Mouse (Mus musculus) liver, adult 2 months (tissue): Measurements from ENCODE around the gene H2-Q6. TPM values are rescaled to one million over a fixed set of nuclear protein-coding genes. Genes with fewer than 3 reads are reported as not detected.
"Not testable (repeated sequence)": the region's sequence is repeated elsewhere in the genome, so short reads cannot be mapped to it uniquely, and the experiment has no call there.

Source experiments
- DNase-seq: peaks from one replicate; pipeline ENCODE4 v3.0.0-alpha.2; 2011; ENCODE audit warnings: low read depth, low spot score; ENCODE audit errors: extremely low read depth
- H3K27ac ChIP-seq: fragments of 200-500 bp; replicated peaks from 2 replicates; pipeline ENCODE4 v1.5.1; 2012; ENCODE audit warnings: low read depth, mild to moderate bottlenecking, control low read depth, inconsistent platforms, low read length; ENCODE audit not compliant: insufficient read depth
- H3K27me3 ChIP-seq: fragments of 200-500 bp; 2 replicates; pipeline ENCODE4 v1.6.1; 2012; ENCODE audit warnings: mild to moderate bottlenecking, moderate library complexity, low read length, inconsistent platforms; ENCODE audit not compliant: control insufficient read depth, insufficient read depth
- H3K36me3 ChIP-seq: fragments of 200-500 bp; 2 replicates; pipeline ENCODE4 v1.6.1; 2012; ENCODE audit warnings: low read length, inconsistent platforms; ENCODE audit not compliant: control insufficient read depth, insufficient read depth
- H3K4me1 ChIP-seq: fragments of 200-500 bp; 2 replicates; pipeline ENCODE4 v1.6.1; 2011; ENCODE audit warnings: low read length; ENCODE audit not compliant: control insufficient read depth, insufficient read depth
- H3K4me3 ChIP-seq: fragments of 200-500 bp; 2 replicates; pipeline ENCODE4 v1.5.1; 2011; ENCODE audit warnings: low read depth, mild to moderate bottlenecking, control low read depth, low read length, moderate library complexity; ENCODE audit not compliant: insufficient read depth
- H3K79me2 ChIP-seq: fragments of 200-500 bp; 2 replicates; pipeline ENCODE4 v1.6.1; 2012; ENCODE audit warnings: inconsistent platforms, mild to moderate bottlenecking, low read length, moderate library complexity; ENCODE audit not compliant: control insufficient read depth, insufficient read depth
- H3K9ac ChIP-seq: fragments of 200-500 bp; 2 replicates; pipeline ENCODE4 v1.6.1; 2012; ENCODE audit warnings: low read depth, mild to moderate bottlenecking, control low read depth, inconsistent platforms, low read length
- CTCF ChIP-seq: fragments of 200-500 bp; IDR thresholded peaks from 2 replicates; pipeline ENCODE4 v1.5.1; 2011; ENCODE audit warnings: low read depth, low read length, control low read depth
- POLR2A ChIP-seq: fragments of 200-500 bp; IDR thresholded peaks from 2 replicates; pipeline ENCODE4 v1.6.1; 2011; ENCODE audit warnings: low read length, control low read depth; ENCODE audit not compliant: insufficient read depth; ENCODE audit errors: extremely low read depth
- WGBS: fragments of 180-500 bp; shearing (Covaris S2); methylation state at CpG from one replicate; pipeline ENCODE4 v1.1.7; 2018; 5-methylcytosine and 5-hydroxymethylcytosine counted together
- polyA plus RNA-seq: library from polyadenylated mRNA; depleted of rRNA; stranded (reverse); fragments of >200 nt; gene quantifications from 2 replicates; pipeline ENCODE4 v1.2.3, GENCODE M21; 2012; rRNA removed
- total RNA-seq: library from RNA; depleted of rRNA; stranded (reverse); fragments of >200 nt; gene quantifications from 2 replicates; pipeline ENCODE4 v1.2.3, GENCODE M21; 2014; rRNA removed

H2-Q6 gene
- total RNA-seq, result 11.4 and 13.2 TPM in 2 replicates
- 18.2 and 40.0 TPM in 2 replicates for polyA plus RNA-seq

DNA sequence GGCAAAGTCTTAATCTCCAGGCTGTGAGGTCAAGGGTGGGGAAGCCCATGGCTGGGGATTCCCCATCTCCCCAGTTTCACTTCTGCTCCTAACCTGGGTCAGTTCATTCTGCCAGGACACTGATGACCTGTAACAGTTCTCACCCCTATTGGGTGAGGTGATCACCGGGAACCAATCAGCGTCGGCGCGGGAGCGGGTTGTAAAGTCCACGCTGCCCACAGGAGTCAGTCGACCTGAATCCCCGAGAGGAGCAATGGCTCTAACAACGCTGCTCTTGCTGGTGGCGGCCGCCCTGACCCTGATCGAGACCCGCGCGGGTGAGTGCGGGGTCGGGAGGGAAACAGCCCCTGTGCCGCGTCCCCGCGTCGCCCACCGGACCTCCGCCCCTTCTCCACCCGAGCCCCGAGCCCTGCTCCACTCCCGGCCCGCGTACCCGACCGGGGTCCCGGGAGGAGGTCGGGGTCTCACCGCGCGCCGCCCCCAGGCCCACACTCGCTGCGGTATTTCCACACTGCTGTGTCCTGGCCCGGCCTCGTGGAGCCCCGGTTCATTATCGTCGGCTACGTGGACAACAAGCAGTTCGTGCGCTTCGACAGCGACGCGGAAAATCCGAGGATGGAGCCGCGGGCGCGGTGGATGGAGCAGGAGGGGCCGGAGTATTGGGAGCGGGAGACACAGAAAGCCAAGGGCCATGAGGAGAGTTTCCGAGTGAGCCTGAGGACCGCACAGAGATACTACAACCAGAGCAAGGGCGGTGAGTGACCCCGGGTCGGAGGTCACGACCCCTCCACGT lies at the start of gene H2-Q6:
TSS of gene H2-Q6 (plus strand) at position 227 of the 793 bp plus-strand sequence.
- 1% methylated on average over 57 of the region's 66 CpGs for WGBS
- DNase-seq, result peak; percentile 85
- TF ChIP-seq POLR2A, result peak; percentile 67
- H3K27me3 ChIP-seq, H3K27ac ChIP-seq, H3K79me2 ChIP-seq, H3K36me3 ChIP-seq, H3K4me1 ChIP-seq: not testable (repeated sequence)
- H3K9ac ChIP-seq, result peak within 1 kb of the TSS; percentile 57
- peak within 1 kb of the TSS; percentile 71 for H3K4me3 ChIP-seq

GRCm38 (mm10) chr17:35379369-35379728 lies 45.3 kb upstream of the H2-Q6 start, which contains the start of gene H2-Q4:
H2-Q4 (plus strand) TSS chr17:35379617.
- H3K4me1 ChIP-seq, result no peaks in the 10 kb centered on the region
- H3K4me3 ChIP-seq, result peak within 1 kb of the TSS; percentile 85
- peak; percentile 85 for DNase-seq
- H3K36me3 ChIP-seq, result peaks cover 4% of the 10 kb centered on the region; the same call in 1 of the 2 replicates
- peak within 1 kb of the TSS; percentile 87 for H3K9ac ChIP-seq
- TF ChIP-seq POLR2A (peak; percentile 97), CTCF (no peak)
- H3K79me2 ChIP-seq, result no peaks in the 10 kb centered on the region
- WGBS, result under 1% methylated on average over 16 of the region's 16 CpGs
- H3K27ac ChIP-seq, result peak within 1 kb of the TSS; percentile 57
- H3K27me3 ChIP-seq, result no peaks in the 10 kb centered on the region

DNA sequence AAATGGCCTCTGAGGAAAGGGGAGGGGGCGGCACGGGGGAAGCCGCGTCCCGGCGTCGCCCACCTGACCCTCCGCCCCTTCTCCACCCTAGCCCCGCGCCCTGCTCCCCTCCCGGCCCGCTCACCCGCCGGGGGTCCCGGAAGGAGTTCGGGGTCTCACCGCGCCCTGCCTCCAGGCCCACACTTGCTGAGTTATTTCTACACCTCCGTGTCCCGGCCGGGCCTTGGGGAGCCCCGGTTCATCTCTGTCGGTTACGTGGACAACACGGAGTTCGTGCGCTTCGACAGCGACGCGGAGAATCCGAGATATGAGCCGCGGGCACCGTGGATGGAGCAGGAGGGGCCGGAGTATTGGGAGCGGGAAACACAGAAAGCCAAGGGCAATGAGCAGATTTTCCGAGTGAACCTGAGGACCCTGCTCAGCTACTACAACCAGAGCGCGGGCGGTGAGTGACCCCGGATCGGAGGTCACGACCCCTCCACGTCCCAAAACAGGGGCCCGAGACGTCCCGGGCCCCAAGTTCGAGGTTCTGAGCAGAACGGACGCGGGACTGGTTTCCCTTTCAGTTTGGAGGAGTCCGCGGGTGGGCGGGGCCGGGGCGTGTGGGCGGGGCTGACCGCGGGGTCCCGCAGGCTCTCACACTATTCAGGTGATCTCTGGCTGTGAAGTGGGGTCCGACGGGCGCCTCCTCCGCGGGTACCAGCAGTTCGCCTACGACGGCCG lies 44.8 kb upstream of the H2-Q6 start:
- peak overlapping the region; percentile 85 for H3K4me3 ChIP-seq
- peak; percentile 20 for DNase-seq
- H3K4me1 ChIP-seq, result no peaks in the 10 kb centered on the region
- H3K27ac ChIP-seq, result peak overlapping the region; percentile 57
- WGBS, result 3% methylated on average over 68 of the region's 70 CpGs
- H3K36me3 ChIP-seq, result peaks cover 4% of the 10 kb centered on the region; the same call in 1 of the 2 replicates
- TF ChIP-seq POLR2A (0 out of 2 replicates have a peak, but pooled peaks have one; percentile 23), CTCF (no peak)
- no peaks in the 10 kb centered on the region for H3K79me2 ChIP-seq
- peak overlapping the region; percentile 87 for H3K9ac ChIP-seq
- no peaks in the 10 kb centered on the region for H3K27me3 ChIP-seq

DNA sequence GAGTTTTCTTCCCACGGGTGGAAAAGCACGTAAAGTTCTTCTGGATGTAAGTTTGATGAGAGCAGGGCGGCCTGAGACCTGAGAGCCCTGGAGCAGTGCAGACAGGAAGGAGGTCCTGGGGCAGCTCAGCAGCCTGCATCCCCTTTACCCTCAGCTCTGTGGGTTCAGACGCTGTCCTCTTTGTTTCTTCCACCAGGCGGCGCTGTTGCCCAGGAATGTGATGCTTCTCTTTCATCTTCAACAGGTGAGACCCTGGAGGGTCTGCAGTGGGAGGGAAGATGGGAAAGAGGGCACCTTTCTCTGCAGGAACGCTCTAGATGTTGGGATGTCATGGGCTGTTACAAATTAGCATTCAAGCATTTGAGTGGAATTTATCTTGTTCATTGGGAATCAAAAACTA lies 34.9 kb upstream of the H2-Q6 start:
- H3K4me1 ChIP-seq, H3K4me3 ChIP-seq, DNase-seq, H3K27ac ChIP-seq, H3K27me3 ChIP-seq, H3K36me3 ChIP-seq, H3K9ac ChIP-seq, H3K79me2 ChIP-seq: not testable (repeated sequence)
- peak; percentile 58 for TF ChIP-seq CTCF
- 14% methylated on average over 7 of the region's 7 CpGs for WGBS

DNA sequence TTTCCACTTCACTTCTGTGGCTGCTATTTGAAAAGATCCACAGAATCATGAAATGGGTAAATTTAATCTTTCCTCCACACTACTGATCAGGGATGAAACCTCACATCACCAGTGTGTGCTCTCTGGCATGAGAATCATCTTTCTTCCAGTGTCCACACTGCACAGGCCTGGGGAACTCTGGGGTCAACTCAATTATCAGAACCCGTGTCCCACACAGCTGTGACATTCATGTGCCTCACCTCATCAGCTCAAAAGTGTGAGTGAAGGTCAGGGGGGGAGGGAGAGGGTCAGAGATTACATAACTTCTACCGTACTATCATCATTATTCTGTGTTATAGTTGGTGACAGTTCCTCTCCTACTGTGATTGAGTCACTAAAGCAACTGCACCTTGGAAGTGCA lies 32.0 kb upstream of the H2-Q6 start:
- not testable (repeated sequence) for H3K36me3 ChIP-seq, H3K9ac ChIP-seq, H3K27me3 ChIP-seq, H3K4me1 ChIP-seq, H3K27ac ChIP-seq, H3K4me3 ChIP-seq, DNase-seq, H3K79me2 ChIP-seq
- WGBS, result 79% methylated on average over 2 of the region's 2 CpGs

GRCm38 (mm10) chr17:35393864-35394800 lies 30.5 kb upstream of the H2-Q6 start:
- H3K36me3 ChIP-seq, H3K27me3 ChIP-seq, H3K27ac ChIP-seq, H3K79me2 ChIP-seq, H3K4me1 ChIP-seq: not testable (repeated sequence)
- peak; percentile 18 for DNase-seq
- Histone ChIP-seq H3K9ac (peak overlapping the region; percentile 69), H3K4me3 (peak overlapping the region; percentile 60)
- WGBS, result under 1% methylated on average over 47 of the region's 75 CpGs

DNA sequence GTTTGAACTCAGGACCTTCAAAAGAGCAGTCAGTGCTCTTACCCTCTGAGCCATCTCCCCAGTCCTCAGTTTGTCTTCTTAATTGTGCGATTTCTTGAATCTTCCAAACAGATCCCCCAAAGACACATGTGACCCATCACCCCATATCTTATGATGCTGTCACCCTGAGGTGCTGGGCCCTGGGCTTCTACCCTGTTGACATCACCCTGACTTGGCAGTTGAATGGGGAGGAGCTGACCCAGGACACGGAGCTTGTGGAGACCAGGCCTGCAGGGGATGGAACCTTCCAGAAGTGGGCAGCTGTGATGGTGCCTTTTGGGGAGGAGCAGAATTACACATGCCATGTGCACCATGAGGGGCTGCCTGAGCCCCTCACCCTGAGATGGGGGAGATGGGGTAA lies 27.7 kb upstream of the H2-Q6 start:
- H3K4me1 ChIP-seq, result not testable (repeated sequence)

GRCm38 (mm10) chr17:35413057-35413456 lies 11.6 kb upstream of the H2-Q6 start:
- no CpG with 5 or more reads among the region's 1 CpGs for WGBS
- H3K27ac ChIP-seq, DNase-seq, H3K27me3 ChIP-seq, H3K9ac ChIP-seq, H3K4me1 ChIP-seq, H3K36me3 ChIP-seq, H3K4me3 ChIP-seq, H3K79me2 ChIP-seq: not testable (repeated sequence)

More for the DNA sequence above, 27.7 kb upstream of the H2-Q6 start:
- H3K79me2 ChIP-seq, H3K36me3 ChIP-seq, H3K4me3 ChIP-seq, H3K27me3 ChIP-seq, H3K9ac ChIP-seq, H3K27ac ChIP-seq, DNase-seq: not testable (repeated sequence)
- WGBS, result 98% methylated on average over 2 of the region's 2 CpGs
